Mouse (Mus musculus): Measurements from ENCODE around the gene Dsn1.

Dsn1 gene

GRCm38 (mm10) chr2:156967388-156967787 lies 39.6 kb downstream of the Dsn1 start:
- no peak for DNase-seq

DNA sequence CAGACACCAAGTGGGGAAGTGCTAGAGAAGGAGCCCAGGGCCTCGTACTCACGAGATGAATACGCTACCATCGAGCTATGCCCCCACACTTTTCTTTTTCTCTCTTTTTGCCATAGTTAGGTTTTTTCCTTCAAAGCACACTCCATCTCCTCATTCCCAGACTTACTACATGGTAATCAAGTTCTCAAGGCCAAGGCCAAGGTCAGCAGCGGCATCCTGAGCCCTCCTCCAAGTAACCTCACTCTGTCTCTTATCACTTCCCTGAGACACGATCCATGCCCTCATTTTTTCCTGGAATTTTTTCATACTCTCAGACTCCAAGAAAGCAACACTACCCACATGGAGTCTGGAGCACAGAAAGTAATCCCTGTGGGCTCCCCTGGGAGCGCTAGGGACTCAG lies 43.1 kb downstream of the Dsn1 start:
- no peak for DNase-seq

DNA sequence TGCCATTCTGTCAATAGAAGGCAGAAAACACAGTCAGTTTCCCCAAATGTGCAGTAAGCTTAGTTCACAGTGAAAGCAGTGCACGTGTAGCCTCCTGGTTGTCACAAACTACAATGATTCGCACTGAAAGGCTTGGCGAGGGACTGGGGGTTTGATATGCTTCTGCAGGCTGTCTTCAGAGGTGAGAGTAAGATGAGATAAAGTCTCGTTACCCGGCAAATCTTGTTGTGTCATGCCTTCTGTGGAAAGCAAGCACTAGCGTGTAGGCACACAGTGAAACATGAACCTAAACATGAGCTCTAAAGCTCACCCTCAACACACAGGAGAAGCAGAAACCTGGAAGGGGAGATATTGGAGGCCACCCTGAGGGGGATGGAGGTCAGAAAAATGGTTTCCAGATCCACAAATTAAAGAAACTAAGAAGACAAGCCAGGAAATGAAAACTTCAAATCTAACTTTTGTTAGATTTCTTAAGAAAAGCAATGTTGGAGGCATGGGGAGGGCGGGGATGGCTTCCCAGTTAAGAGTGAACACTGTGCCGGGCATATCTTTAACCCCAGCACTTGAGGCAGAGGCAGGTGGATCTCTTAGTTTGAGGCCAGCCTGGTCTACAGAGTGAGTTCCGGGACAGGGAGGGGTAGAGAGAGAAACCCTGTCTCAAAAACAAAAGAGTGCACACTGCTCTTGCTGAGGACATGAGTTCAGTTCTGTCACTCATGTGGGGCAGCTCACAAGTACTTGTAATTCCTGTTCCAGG lies 48.3 kb downstream of the Dsn1 start:
- no peak for DNase-seq

DNA sequence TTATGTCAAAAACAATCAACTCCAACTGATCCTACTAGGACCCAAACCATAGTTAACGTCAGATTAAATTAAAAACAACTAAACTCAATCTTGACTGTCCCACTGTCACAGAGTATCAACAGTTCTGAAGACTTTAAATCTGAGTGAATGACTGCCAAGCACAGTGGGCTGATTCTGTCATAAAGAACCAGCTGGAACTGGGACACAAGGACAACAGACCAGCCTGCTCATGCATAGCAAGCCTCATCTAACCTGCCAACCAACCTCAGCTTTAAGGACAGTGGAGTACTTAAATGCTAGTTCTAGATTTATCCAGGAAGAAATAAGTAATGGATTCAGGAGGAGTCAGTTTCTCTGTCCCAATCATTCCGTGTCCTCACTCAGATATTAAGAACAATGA lies 49.9 kb downstream of the Dsn1 start:
- DNase-seq, result no peak

- DNase-seq, result no peak
These were observed 50.6 kb downstream of the Dsn1 start for GRCm38 (mm10) chr2:156956306-156956705.

DNA sequence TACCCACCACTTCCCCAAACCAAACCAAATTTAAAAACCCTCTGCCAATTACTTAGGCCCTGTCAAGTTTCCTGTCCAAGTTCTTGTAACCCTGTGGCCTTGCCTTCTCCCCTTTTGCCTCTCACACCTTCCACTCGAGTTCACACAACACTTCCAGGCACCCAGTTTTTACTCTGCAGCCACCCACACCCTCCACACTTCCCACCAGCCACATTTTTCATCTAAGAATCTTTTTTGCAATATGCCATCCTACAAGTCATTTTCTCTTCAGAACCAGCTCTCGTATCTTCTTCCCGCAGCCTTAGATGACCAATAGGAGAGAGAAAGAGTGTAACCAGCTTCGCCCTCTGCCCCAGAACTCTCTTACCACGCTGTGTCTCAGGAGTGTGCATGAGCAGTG lies 52.5 kb downstream of the Dsn1 start:
- DNase-seq, result no peak

DNA sequence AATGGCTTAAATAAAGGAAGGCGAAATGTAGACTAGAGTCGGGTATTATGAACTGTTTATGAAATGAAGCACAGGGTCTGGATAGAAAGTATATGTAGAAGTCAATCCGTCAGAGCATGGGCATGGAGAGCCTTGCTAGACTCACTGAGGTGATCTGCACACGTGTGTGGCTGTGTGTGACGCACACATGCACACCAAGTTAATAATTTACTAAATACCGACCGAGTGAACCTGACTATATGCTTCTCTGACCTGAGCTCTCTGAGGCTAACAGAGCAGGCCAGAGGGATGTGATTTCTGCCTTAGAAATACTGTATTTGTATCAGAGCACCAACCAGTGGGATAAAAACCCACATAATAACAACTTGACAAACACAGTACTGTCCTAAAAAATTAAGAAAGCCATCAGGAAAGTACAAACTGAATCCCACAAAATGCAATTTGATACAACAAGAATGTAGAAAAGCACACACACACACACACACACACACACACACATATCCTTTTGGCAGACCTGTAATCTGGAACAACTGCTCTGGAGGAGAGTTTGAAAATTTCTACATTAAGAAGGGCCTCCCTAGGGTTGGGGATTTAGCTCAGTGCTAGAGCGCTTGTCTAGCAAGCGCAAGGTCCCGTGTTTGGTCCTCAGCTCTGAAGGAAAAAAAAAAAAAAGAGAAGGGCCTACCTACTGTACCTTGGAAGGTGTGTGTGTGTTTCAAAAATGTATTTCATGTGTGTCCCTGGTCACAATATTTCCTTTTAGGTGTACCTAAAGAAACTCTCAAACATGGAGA lies 55.5 kb downstream of the Dsn1 start:
- no peak for DNase-seq

GRCm38 (mm10) chr2:156950816-156951215 lies 56.1 kb downstream of the Dsn1 start:
- DNase-seq, result no peak

All from cerebellum, postnatal 14 days (tissue).